Mouse (Mus musculus) CH12.LX (cell line): Measurements from ENCODE around the gene Lrch1. TPM values are rescaled to one million over a fixed set of nuclear protein-coding genes. Genes with fewer than 3 reads are reported as not detected.

Experiments used
- DNase-seq: peaks from one replicate; pipeline ENCODE4 v3.0.0-alpha.2; 2013; ENCODE audit errors: extremely low read depth
- H3K27ac ChIP-seq: 2 replicates; pipeline ENCODE4 v1.5.1; 2012; ENCODE audit warnings: low read depth, mild to moderate bottlenecking, control low read depth, moderate library complexity; ENCODE audit not compliant: insufficient read depth
- H3K27me3 ChIP-seq: replicated peaks from 2 replicates; pipeline ENCODE3; 2012; ENCODE audit warnings: inconsistent platforms
- H3K36me3 ChIP-seq, 2 experiments: replicated peaks in 1 of 2; 2 replicates each; pipeline versions ENCODE3 to v1.6.1; 2012; ENCODE audit warnings: inconsistent platforms in 1 of 2, low read length in 1 of 2, mild to moderate bottlenecking in 1 of 2, mixed read lengths in 1 of 2, moderate library complexity in 1 of 2; ENCODE audit not compliant: control insufficient read depth in 1 of 2, insufficient read depth in 1 of 2
- H3K4me1 ChIP-seq, 2 experiments: 2 replicates each; pipeline ENCODE4 v1.6.1; 2012; ENCODE audit warnings: inconsistent platforms in 1 of 2, moderate library complexity in 1 of 2; ENCODE audit not compliant: insufficient read depth in 2 of 2, control insufficient read depth in 1 of 2
- H3K4me2 ChIP-seq: 2 replicates; pipeline ENCODE4 v1.6.1; 2012; ENCODE audit warnings: low read depth, mild to moderate bottlenecking, control low read depth; ENCODE audit not compliant: poor library complexity, insufficient read depth, severe bottlenecking
- H3K4me3 ChIP-seq, 3 experiments: fragments of 150-350 bp in 1 of 3; sonication (generic) in 1 of 3; replicated peaks in 1 of 3; 2 replicates each; pipeline versions ENCODE3 to v1.5.1; 2011 to 2012; ENCODE audit warnings: low read depth in 2 of 3, low read length in 2 of 3, mild to moderate bottlenecking in 2 of 3, moderate library complexity in 2 of 3, control low read depth in 1 of 3, improper control_type of control experiment in 1 of 3, inconsistent platforms in 1 of 3, mixed read lengths in 1 of 3; ENCODE audit not compliant: poor library complexity in 1 of 3
- H3K79me2 ChIP-seq: replicated peaks from 2 replicates; pipeline ENCODE4 v1.6.1; 2012; ENCODE audit warnings: mild to moderate bottlenecking, moderate library complexity; ENCODE audit not compliant: control insufficient read depth, poor library complexity, insufficient read depth, severe bottlenecking; ENCODE audit errors: extremely low read depth
- H3K9ac ChIP-seq: 2 replicates; pipeline ENCODE4 v1.6.1; 2012; ENCODE audit warnings: low read depth, mild to moderate bottlenecking, control low read depth, moderate library complexity; ENCODE audit not compliant: insufficient read depth
- H3K9me3 ChIP-seq: replicated peaks from 2 replicates; pipeline ENCODE3; 2012; ENCODE audit warnings: low read length, inconsistent platforms, mixed read lengths
- CHD2 ChIP-seq: IDR thresholded peaks from 2 replicates; pipeline ENCODE4 v1.6.1; 2011; ENCODE audit warnings: low read length, improper control_type of control experiment
- ELF1 ChIP-seq: IDR thresholded peaks from 2 replicates; pipeline ENCODE4 v1.6.1; 2014; ENCODE audit warnings: low read depth, mild to moderate bottlenecking, inconsistent platforms, low read length, improper control_type of control experiment
- ETS1 ChIP-seq: conservative IDR thresholded peaks from 2 replicates; pipeline ENCODE4 v1.6.1; 2012; ENCODE audit warnings: low read depth, mild to moderate bottlenecking, inconsistent platforms, low read length, improper control_type of control experiment, moderate library complexity
- GABPA ChIP-seq: IDR thresholded peaks from 2 replicates; pipeline ENCODE4 v1.6.1; 2012; ENCODE audit warnings: low read depth, low read length, improper control_type of control experiment, inconsistent platforms; ENCODE audit not compliant: insufficient replicate concordance
- HCFC1 ChIP-seq: IDR thresholded peaks from 2 replicates; pipeline ENCODE4 v1.6.1; 2012; ENCODE audit warnings: low read depth, mild to moderate bottlenecking, inconsistent platforms, low read length, improper control_type of control experiment
- IRF4 ChIP-seq: IDR thresholded peaks from 2 replicates; pipeline ENCODE4 v1.6.1; 2014; ENCODE audit warnings: low read depth, mild to moderate bottlenecking, inconsistent platforms, low read length, improper control_type of control experiment
- JUN ChIP-seq: IDR thresholded peaks from 2 replicates; pipeline ENCODE4 v1.6.1; 2011; ENCODE audit warnings: low read depth, mild to moderate bottlenecking, low read length, improper control_type of control experiment, moderate library complexity; ENCODE audit not compliant: insufficient read depth
- JUND ChIP-seq: conservative IDR thresholded peaks from 2 replicates; pipeline ENCODE4 v1.6.1; 2011; ENCODE audit warnings: low read depth, low read length, improper control_type of control experiment
- KAT2A ChIP-seq: IDR thresholded peaks from 2 replicates; pipeline ENCODE4 v1.6.1; 2012; ENCODE audit warnings: low read length, improper control_type of control experiment, inconsistent platforms; ENCODE audit not compliant: insufficient replicate concordance
- MYC ChIP-seq: IDR thresholded peaks from 2 replicates; pipeline ENCODE4 v1.6.1; 2011; ENCODE audit warnings: low read depth, mild to moderate bottlenecking, improper control_type of control experiment, low read length
- NELFE ChIP-seq: IDR thresholded peaks from 2 replicates; pipeline ENCODE4 v1.6.1; 2011; ENCODE audit warnings: low read depth, low read length, improper control_type of control experiment
- POLR2A ChIP-seq: IDR thresholded peaks from 2 replicates; pipeline ENCODE4 v1.6.1; 2011; ENCODE audit warnings: low read depth, mild to moderate bottlenecking, improper control_type of control experiment, low read length
- RAD21 ChIP-seq: IDR thresholded peaks from 2 replicates; pipeline ENCODE4 v1.6.1; 2011; ENCODE audit warnings: low read depth, mild to moderate bottlenecking, low read length, improper control_type of control experiment, moderate library complexity
- SIN3A ChIP-seq: IDR thresholded peaks from 2 replicates; pipeline ENCODE4 v1.6.1; 2012; ENCODE audit warnings: low read length, improper control_type of control experiment, inconsistent platforms
- TCF12 ChIP-seq: IDR thresholded peaks from 2 replicates; pipeline ENCODE4 v1.6.1; 2014; ENCODE audit warnings: low read depth, mild to moderate bottlenecking, inconsistent platforms, low read length, improper control_type of control experiment
- UBTF ChIP-seq: IDR thresholded peaks from 2 replicates; pipeline ENCODE4 v1.6.1; 2012; ENCODE audit warnings: low read depth, mild to moderate bottlenecking, inconsistent platforms, low read length, improper control_type of control experiment, moderate library complexity
- USF2 ChIP-seq: conservative IDR thresholded peaks from 2 replicates; pipeline ENCODE4 v1.6.1; 2011; ENCODE audit warnings: low read depth, low read length, improper control_type of control experiment
- dilution Hi-C: fragments of 300-500 bp; cut with MboI; formaldehyde crosslinking; loops from 2 replicates; pipeline ENCODE4 v1.14.3; 2020; ENCODE audit warnings: low sequenced_read_pairs; ENCODE audit not compliant: extremely low pct_unique_long_range_greater_than_20kb, extremely low pct_ligation_motif_present
- in situ Hi-C: fragments of 300-500 bp; cut with MboI; formaldehyde crosslinking; loops from 3 replicates; pipeline ENCODE4 v1.14.3; 2019; ENCODE audit warnings: low sequenced_read_pairs, low pct_ligation_motif_present, low pct_unique_long_range_greater_than_20kb, mixed read lengths
- polyA plus RNA-seq: library from polyadenylated mRNA; unstranded; fragments of >175 nt; gene quantifications from 2 replicates; pipeline ENCODE4 v1.2.1, GENCODE M21; 2012; ENCODE audit warnings: low read depth; ENCODE audit not compliant: insufficient read length
- total RNA-seq, 2 experiments: library from RNA; depleted of rRNA; stranded (reverse); fragments of 300-350 nt in 1 of 2; fragments of >200 nt in 1 of 2; gene quantifications; 2 replicates each; pipeline ENCODE4 v1.2.3; 2012 to 2014

Lrch1 gene
- total and polyA plus RNA-seq, 3 experiments: 10.3 to 23.3 (median 12.8) TPM

DNA sequence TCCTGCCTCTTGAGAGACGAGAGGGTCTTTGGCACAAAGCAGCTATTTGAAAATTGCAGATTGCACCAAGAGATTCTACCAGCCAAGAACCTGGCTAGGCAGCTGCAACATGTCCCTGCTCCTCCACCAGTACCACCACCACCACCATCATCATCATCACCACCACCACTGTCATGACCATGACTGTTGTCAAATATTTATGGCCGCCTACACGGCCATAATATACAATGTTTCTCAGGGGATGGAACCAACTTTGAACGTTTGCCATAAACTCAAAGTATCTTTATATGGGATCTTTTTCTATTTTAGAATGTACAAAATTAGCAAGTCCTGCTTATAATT is 93.9 kb downstream of the Lrch1 start:
- peaks cover 2 to 54% of the 10 kb centered on the region in 2 experiments for H3K36me3 ChIP-seq
- H3K27ac ChIP-seq: no peak overlapping the region
- no peak for TF ChIP-seq HCFC1
- no peak for TF ChIP-seq SIN3A
- no peak for TF ChIP-seq IRF4
- dilution Hi-C loops (no loop called here), in situ Hi-C loops (no loop called here)
- no peak overlapping the region for H3K9ac ChIP-seq
- peaks cover 2% of the 10 kb centered on the region for H3K9me3 ChIP-seq
- no peaks in the 10 kb centered on the region for H3K79me2 ChIP-seq
- H3K27me3 ChIP-seq: no peaks in the 10 kb centered on the region
- H3K4me1 ChIP-seq: peaks cover 4 to 26% of the 10 kb centered on the region in 2 experiments; a peak in 3 of 4 replicates
- H3K4me3 ChIP-seq: no peak overlapping the region
- no peak for DNase-seq
- no peak overlapping the region for H3K4me2 ChIP-seq

DNA sequence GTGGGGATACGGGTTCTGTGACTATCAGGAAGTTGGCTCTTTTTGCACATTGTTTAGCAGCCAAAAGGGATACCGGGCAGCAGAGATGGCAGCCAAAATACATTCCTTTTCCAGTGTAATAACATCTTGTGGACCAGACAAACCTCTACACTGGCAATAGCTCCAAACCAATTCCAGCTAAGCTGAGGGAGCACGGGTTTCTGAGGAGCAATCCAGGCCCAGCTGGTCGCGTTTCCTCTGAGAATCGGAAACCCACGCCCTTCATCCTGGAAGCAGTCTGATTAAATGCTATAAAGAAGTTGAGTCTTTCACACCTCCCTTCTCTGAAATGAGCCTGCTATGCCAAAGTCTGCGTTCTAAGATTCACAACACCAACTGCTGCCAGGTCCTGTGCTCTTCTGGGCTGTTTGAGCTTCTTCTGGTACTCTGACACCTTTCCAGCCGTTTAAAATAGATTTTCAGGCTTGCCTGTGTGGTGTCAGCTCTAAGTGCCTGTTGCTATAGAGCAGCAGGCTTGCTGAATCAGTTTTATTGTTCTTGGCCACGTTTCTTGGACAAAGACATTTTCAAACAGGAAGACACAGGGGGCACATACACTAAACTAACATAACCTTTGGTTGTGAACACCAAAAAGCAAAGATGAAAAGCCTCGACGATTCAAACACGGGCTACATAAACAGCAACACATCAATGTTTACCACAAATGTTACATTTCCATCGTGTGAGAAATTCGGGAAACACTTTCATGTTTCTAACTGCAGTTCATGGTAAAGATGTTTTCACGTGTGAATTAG is 94.5 kb downstream of the Lrch1 start:
- Histone ChIP-seq H3K4me1 (peaks cover 2 to 28% of the 10 kb centered on the region in 2 experiments), H3K4me3 (no peak overlapping the region), H3K36me3 (peaks cover 2 to 52% of the 10 kb centered on the region in 2 experiments), H3K27me3 (no peaks in the 10 kb centered on the region), H3K27ac (no peak overlapping the region), H3K79me2 (no peaks in the 10 kb centered on the region), H3K4me2 (no peak overlapping the region), H3K9me3 (peaks cover 2% of the 10 kb centered on the region), H3K9ac (no peak overlapping the region)
- in situ Hi-C loops: no loop called here
- dilution Hi-C loops: no loop called here
- DNase-seq: no peak
- TF ChIP-seq POLR2A (no peak), USF2 (no peak), IRF4 (no peak), UBTF (no peak), GABPA (no peak), JUND (no peak), JUN (no peak), ETS1 (no peak), RAD21 (no peak), MYC (no peak), ELF1 (no peak), SIN3A (no peak), CHD2 (no peak), NELFE (no peak), KAT2A (no peak), TCF12 (no peak)
